Mouse (Mus musculus) neural tube, embryonic 15.5 days (tissue): ENCODE measurements around the gene Foxo6. TPM values are rescaled to one million over a fixed set of nuclear protein-coding genes. Genes with fewer than 3 reads are reported as not detected.

Source experiments
- ATAC-seq: fragments of 200-750 bp; cut with Nextera tagmentation; 2 replicates; pipeline ENCODE4 v1.8.0; 2017; ENCODE audit warnings: mild to moderate bottlenecking, moderate TSS enrichment, moderate library complexity; ENCODE audit not compliant: low FRiP score
- H3K27ac ChIP-seq: fragments of 300-500 bp; sonication (generic); replicated peaks from 2 replicates; pipeline ENCODE4 v1.5.1; 2015; ENCODE audit warnings: mild to moderate bottlenecking, inconsistent platforms
- H3K27me3 ChIP-seq: fragments of 300-500 bp; sonication (generic); replicated peaks from 2 replicates; pipeline ENCODE4 v1.6.1; 2015; ENCODE audit warnings: inconsistent platforms
- H3K36me3 ChIP-seq: fragments of 300-500 bp; sonication (generic); 2 replicates; pipeline ENCODE4 v1.6.1; 2015; ENCODE audit warnings: inconsistent platforms
- H3K4me1 ChIP-seq: fragments of 300-500 bp; sonication (generic); 2 replicates; pipeline ENCODE4 v1.6.1; 2015; ENCODE audit warnings: inconsistent platforms
- H3K4me2 ChIP-seq: fragments of 300-500 bp; sonication (generic); 2 replicates; pipeline ENCODE4 v1.6.1; 2015; ENCODE audit warnings: inconsistent platforms, mild to moderate bottlenecking, moderate library complexity
- H3K4me3 ChIP-seq: fragments of 300-500 bp; sonication (generic); replicated peaks from 2 replicates; pipeline ENCODE4 v1.5.1; 2015; ENCODE audit warnings: mild to moderate bottlenecking, inconsistent platforms
- H3K9ac ChIP-seq: fragments of 300-500 bp; sonication (generic); replicated peaks from 2 replicates; pipeline ENCODE4 v1.6.1; 2015; ENCODE audit warnings: mild to moderate bottlenecking, inconsistent platforms
- H3K9me3 ChIP-seq: fragments of 300-500 bp; sonication (generic); replicated peaks from 2 replicates; pipeline ENCODE4 v1.6.1; 2016; ENCODE audit warnings: inconsistent platforms
- WGBS: fragments of 180-500 bp; shearing (Covaris S2); methylation state at CpG from one replicate; pipeline ENCODE4 v1.1.7; 2015; ENCODE audit warnings: mixed read lengths; 5-methylcytosine and 5-hydroxymethylcytosine counted together
- polyA plus RNA-seq: library from polyadenylated mRNA; unstranded; fragments of >200 nt; fragmentation: Nextera tagmentation; extraction: Ambion mirVana; gene quantifications from 2 replicates; pipeline ENCODE4 v1.2.1, GENCODE M21; 2015

Foxo6 gene
- polyA plus RNA-seq, 1 experiment from 2014 or later: 1.0 TPM

DNA sequence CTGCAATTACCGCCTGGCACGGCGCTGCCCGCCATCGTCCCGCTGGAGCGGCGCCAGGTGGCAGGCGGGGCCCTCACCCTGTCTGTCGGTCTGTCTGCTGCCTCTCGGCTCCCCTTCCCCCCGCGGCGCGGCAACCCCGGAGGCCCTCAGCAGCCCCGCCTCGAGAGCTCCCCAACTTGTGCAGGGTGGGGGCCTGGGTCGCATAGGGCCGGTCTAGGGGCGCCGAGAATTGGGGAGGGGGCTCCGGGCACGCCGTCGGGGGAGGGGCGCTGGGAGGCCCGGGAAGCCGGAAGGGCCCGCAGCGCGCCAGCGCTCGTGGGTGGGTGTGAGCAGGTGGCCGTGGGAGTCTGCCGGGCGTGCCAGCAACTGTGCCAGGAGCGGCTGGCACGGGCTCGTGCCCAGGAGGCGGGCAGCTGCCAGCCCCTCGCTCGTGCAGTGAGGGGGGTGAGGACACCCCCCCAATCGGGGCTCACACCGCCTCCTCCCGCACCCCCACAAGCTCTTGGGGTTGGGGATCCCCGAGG, 4.5 kb downstream of the Foxo6 start:
- WGBS: under 1% methylated on average over 45 of the region's 47 CpGs
- Histone ChIP-seq H3K4me2 (peak overlapping the region; percentile 98), H3K9ac (peak overlapping the region; percentile 55), H3K27ac (peak overlapping the region; percentile 60), H3K36me3 (no peaks in the 10 kb centered on the region), H3K9me3 (no peaks in the 10 kb centered on the region), H3K27me3 (peaks cover 21% of the 10 kb centered on the region), H3K4me1 (peaks cover 63% of the 10 kb centered on the region), H3K4me3 (peak overlapping the region; percentile 48)
- peak; percentile 33; the same call in 1 of the 2 replicates for ATAC-seq

- H3K27ac ChIP-seq: no peak overlapping the region
- H3K27me3 ChIP-seq: peaks cover 21% of the 10 kb centered on the region
- no peaks in the 10 kb centered on the region for H3K36me3 ChIP-seq
- ATAC-seq: no peak
- H3K9me3 ChIP-seq: no peaks in the 10 kb centered on the region
- no peak overlapping the region for H3K4me2 ChIP-seq
- H3K4me3 ChIP-seq: no peak overlapping the region
- peaks cover 58% of the 10 kb centered on the region for H3K4me1 ChIP-seq
- WGBS: 53% methylated on average over 3 of the region's 3 CpGs
- no peak overlapping the region for H3K9ac ChIP-seq
Measured at GRCm38 (mm10) chr4:120281011-120281410, 6.1 kb downstream of the Foxo6 start.

DNA sequence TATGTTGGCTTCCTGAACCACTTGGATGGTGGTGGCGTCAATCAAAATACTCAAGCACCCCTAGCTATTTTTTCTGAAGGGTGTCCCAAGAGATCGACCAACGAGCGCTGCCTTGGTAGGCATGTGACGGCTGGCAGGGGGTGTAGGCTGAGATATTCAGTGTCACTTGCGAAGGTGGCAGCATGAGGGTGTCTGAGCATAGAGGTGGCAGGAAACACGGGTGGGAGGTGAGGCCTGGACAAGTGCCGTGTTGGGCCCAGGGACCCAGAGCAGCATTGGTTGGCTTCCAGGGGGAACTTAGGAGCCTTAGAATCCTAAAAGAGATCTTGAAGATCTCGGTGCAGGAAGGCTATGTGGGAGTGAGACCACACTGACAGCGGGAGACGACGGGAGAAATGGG, 6.7 kb downstream of the Foxo6 start:
- no peak overlapping the region for H3K27ac ChIP-seq
- H3K36me3 ChIP-seq: no peaks in the 10 kb centered on the region
- WGBS: 81% methylated on average over 12 of the region's 12 CpGs
- H3K4me3 ChIP-seq: no peak overlapping the region
- H3K9me3 ChIP-seq: no peaks in the 10 kb centered on the region
- peaks cover 16% of the 10 kb centered on the region for H3K27me3 ChIP-seq
- H3K9ac ChIP-seq: no peak overlapping the region
- H3K4me2 ChIP-seq: no peak overlapping the region
- peaks cover 52% of the 10 kb centered on the region for H3K4me1 ChIP-seq
- ATAC-seq: no peak

- peaks cover 12% of the 10 kb centered on the region; the same call in 1 of the 2 replicates for H3K27me3 ChIP-seq
- H3K4me2 ChIP-seq: no peak overlapping the region
- no peaks in the 10 kb centered on the region for H3K9me3 ChIP-seq
- no peaks in the 10 kb centered on the region for H3K36me3 ChIP-seq
- no peak for ATAC-seq
- no peak overlapping the region for H3K27ac ChIP-seq
- peaks cover 29% of the 10 kb centered on the region for H3K4me1 ChIP-seq
- no peak overlapping the region for H3K4me3 ChIP-seq
- 26% methylated on average over 4 of the region's 4 CpGs for WGBS
- no peak overlapping the region for H3K9ac ChIP-seq
Measured at GRCm38 (mm10) chr4:120277255-120277928, 9.8 kb downstream of the Foxo6 start.

- peaks cover 30% of the 10 kb centered on the region for H3K4me1 ChIP-seq
- H3K27ac ChIP-seq: no peak overlapping the region
- H3K4me2 ChIP-seq: no peak overlapping the region
- 71% methylated on average over 9 of the region's 9 CpGs for WGBS
- no peak for ATAC-seq
- peaks cover 20% of the 10 kb centered on the region for H3K27me3 ChIP-seq
- H3K9ac ChIP-seq: no peak overlapping the region
- no peaks in the 10 kb centered on the region for H3K9me3 ChIP-seq
- H3K4me3 ChIP-seq: no peak overlapping the region
- H3K36me3 ChIP-seq: no peaks in the 10 kb centered on the region
Measured at GRCm38 (mm10) chr4:120275487-120275886, 11.7 kb downstream of the Foxo6 start.

DNA sequence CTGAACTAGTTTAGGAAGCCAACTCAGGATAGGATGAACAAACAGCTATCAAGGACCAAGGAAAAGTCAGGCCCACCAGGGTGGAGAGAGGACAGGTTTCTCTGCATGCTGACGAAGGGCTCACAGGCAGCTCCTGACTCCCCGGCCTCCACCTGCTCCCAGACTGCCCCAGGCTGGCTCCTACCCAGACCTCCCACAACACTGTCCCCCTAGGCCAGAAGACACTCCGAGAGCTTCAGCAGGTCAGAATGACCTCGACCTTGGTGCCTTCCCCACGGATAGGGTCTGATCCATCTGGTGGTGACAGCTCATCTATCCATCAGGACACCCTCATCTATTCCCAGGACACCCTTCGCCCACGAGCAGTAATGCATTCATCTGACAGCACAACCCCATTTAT, 13.6 kb downstream of the Foxo6 start:
- H3K36me3 ChIP-seq: no peaks in the 10 kb centered on the region
- no peak overlapping the region for H3K4me2 ChIP-seq
- peaks cover 35% of the 10 kb centered on the region for H3K27me3 ChIP-seq
- H3K4me1 ChIP-seq: peaks cover 49% of the 10 kb centered on the region
- 51% methylated on average over 7 of the region's 7 CpGs for WGBS
- H3K9ac ChIP-seq: no peak overlapping the region
- no peak for ATAC-seq
- H3K9me3 ChIP-seq: no peaks in the 10 kb centered on the region
- no peak overlapping the region for H3K4me3 ChIP-seq
- H3K27ac ChIP-seq: no peak overlapping the region

DNA sequence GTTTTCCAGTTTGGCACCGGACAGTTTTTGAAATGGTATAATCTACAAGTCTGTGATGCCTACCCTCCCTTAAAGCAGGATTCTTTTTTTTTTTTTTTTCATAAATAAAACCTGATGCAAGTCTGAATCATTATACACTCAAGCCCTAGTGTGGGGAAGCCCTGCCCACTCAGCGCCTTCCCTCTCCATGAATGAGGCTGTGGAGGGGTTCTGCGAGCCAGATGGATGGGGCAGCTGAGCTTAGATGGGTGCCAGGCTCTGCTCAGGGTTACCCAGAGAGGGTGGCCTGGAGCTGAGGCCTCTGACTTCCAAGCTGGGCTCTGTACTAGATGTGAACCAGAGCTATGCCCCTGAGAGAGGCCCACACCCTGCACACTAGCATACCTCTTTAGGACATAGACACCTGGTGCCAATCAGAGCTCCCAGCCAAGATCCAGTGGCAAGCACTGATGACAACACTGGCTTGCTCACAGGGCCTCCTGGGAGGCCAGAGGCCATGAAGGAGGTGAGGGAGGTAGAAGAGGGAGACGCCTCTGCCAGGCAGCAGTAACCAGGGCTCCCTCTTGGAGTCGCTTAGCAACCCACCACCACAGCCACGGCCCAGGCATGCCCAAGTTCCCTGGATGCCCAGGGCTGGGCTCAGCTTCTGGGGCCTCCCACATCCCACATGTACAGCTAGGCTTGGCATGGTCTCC, 15.1 kb downstream of the Foxo6 start:
- Histone ChIP-seq H3K27ac (no peak overlapping the region), H3K4me2 (no peak overlapping the region), H3K4me3 (no peak overlapping the region), H3K36me3 (no peaks in the 10 kb centered on the region), H3K4me1 (peaks cover 57% of the 10 kb centered on the region), H3K27me3 (peaks cover 49% of the 10 kb centered on the region), H3K9ac (no peak overlapping the region), H3K9me3 (no peaks in the 10 kb centered on the region)
- ATAC-seq: peak; percentile 23; the same call in 1 of the 2 replicates
- 69% methylated on average over 6 of the region's 6 CpGs for WGBS

DNA sequence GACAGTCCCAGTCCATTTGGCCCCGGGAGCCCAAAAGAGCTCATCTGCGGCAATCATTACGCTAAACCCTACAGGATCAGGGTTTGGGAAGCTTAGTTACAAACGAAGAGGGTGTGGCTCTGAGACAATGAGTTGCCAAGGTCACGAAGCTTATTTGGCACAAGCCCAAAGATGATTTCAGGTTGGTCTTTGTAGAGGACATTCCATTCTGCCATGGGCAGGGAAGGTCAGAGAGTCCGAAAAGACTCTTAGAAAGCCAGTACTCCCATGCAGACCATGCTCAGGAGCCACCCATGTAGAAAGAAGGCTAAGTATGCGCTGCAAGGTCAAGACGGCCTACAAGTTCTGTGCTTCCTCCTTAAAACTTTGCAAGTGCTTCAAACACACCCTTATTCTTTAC, 15.9 kb downstream of the Foxo6 start:
- Histone ChIP-seq H3K27ac (no peak overlapping the region), H3K9me3 (no peaks in the 10 kb centered on the region), H3K4me3 (no peak overlapping the region), H3K27me3 (peaks cover 56% of the 10 kb centered on the region), H3K36me3 (no peaks in the 10 kb centered on the region), H3K4me1 (peaks cover 55% of the 10 kb centered on the region), H3K4me2 (no peak overlapping the region), H3K9ac (no peak overlapping the region)
- ATAC-seq: no peak
- WGBS: 60% methylated on average over 8 of the region's 8 CpGs

DNA sequence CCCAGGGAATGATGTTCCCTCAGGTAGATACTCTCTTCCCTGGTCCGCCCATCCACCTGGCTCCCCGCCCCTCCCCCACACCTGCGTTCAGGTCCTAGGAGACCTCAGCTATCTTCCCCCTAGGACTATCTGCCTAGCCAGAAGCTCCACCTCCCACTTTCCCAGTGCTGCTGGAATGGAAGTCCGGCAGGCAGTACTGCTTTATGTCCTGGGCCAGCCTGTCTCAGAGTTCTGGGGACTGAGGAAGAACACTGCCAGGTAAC, 16.3 kb downstream of the Foxo6 start:
- Histone ChIP-seq H3K27me3 (peaks cover 58% of the 10 kb centered on the region), H3K4me1 (peaks cover 55% of the 10 kb centered on the region), H3K9me3 (no peaks in the 10 kb centered on the region), H3K27ac (no peak overlapping the region), H3K9ac (no peak overlapping the region), H3K4me3 (no peak overlapping the region), H3K36me3 (no peaks in the 10 kb centered on the region), H3K4me2 (no peak overlapping the region)
- no peak for ATAC-seq
- 38% methylated on average over 4 of the region's 4 CpGs for WGBS

DNA sequence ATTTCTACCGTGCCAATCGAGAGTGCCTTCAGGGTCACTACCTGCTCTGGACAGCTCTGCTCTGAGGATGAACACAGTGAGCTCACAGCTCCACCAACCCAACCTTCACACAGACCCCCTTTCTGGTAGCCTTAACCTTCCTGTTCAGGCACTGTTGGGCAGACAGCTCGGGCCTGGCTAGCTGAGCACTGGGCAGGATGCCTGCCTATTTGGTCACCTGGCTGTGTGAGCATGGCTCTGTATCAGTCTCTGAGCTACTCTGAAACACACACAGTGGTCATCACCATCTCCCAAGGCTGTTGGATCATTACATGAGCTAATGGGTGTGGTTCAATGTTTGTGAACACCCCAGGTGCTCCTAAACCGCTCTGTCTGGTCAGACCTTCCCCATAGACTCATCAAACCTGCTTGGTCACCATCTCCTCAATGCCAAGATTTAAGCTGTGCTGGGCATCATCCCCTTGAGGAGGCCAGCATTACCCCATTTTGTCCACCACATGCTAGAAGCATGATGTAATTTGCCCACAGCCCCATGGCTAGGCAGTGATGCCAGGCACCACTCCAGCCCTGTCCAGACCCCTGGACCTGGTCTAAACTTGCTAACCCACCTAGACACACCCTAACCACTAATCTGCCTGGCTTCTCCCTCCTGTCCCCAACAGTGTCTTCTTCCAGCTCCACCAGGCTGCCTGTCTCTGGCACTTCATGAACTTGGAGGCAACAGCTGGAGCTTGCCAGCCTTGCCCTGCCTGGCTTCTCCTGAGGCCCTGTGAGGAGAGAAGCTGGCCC, 16.8 kb downstream of the Foxo6 start:
- 56% methylated on average over 4 of the region's 4 CpGs for WGBS
- H3K4me3 ChIP-seq: no peak overlapping the region
- peaks cover 64% of the 10 kb centered on the region for H3K27me3 ChIP-seq
- no peak for ATAC-seq
- H3K9me3 ChIP-seq: no peaks in the 10 kb centered on the region
- H3K4me2 ChIP-seq: no peak overlapping the region
- H3K4me1 ChIP-seq: peaks cover 55% of the 10 kb centered on the region
- H3K36me3 ChIP-seq: no peaks in the 10 kb centered on the region
- no peak overlapping the region for H3K27ac ChIP-seq
- H3K9ac ChIP-seq: no peak overlapping the region

GRCm38 (mm10) chr4:120269426-120269825, 17.7 kb downstream of the Foxo6 start:
- H3K9ac ChIP-seq: no peak overlapping the region
- no peak overlapping the region for H3K4me3 ChIP-seq
- peak overlapping the region; percentile 63; the same call in 1 of the 2 replicates for H3K4me2 ChIP-seq
- H3K36me3 ChIP-seq: no peaks in the 10 kb centered on the region
- peaks cover 55% of the 10 kb centered on the region for H3K4me1 ChIP-seq
- no peaks in the 10 kb centered on the region for H3K9me3 ChIP-seq
- ATAC-seq: no peak; the same call in 1 of the 2 replicates
- peaks cover 69% of the 10 kb centered on the region for H3K27me3 ChIP-seq
- WGBS: 4% methylated on average over 9 of the region's 9 CpGs
- no peak overlapping the region for H3K27ac ChIP-seq
